Mouse (Mus musculus) right cerebral cortex, postnatal 14 days (tissue): ENCODE data around the gene Zfp866.

Experiments used
- DNase-seq: peaks from one replicate; pipeline ENCODE4 v3.0.0; 2022

The Zfp866 gene

GRCm38 (mm10) chr8:69796721-69797345, 5.9 kb upstream of the Zfp866 start:
- DNase-seq, result no peak

- no peak for DNase-seq
Observed at GRCm38 (mm10) chr8:69794901-69795300, 3.9 kb upstream of the Zfp866 start.

- DNase-seq, result no peak
Observed at GRCm38 (mm10) chr8:69794096-69794495, 3.1 kb upstream of the Zfp866 start.

GRCm38 (mm10) chr8:69793666-69794065, 2.7 kb upstream of the Zfp866 start:
- no peak for DNase-seq

- DNase-seq, result peak; percentile 35
Observed at GRCm38 (mm10) chr8:69791415-69792068, 564 bp upstream of the Zfp866 start.

- no peak for DNase-seq
Observed at GRCm38 (mm10) chr8:69790364-69790763, 614 bp downstream of the Zfp866 start.

GRCm38 (mm10) chr8:69789731-69790130, 1.2 kb downstream of the Zfp866 start:
- DNase-seq, result no peak

- no peak for DNase-seq
Observed at GRCm38 (mm10) chr8:69789105-69789504, 1.9 kb downstream of the Zfp866 start.

- no peak for DNase-seq
Observed at GRCm38 (mm10) chr8:69777111-69777510, 13.9 kb downstream of the Zfp866 start.

- DNase-seq, result no peak
Observed at GRCm38 (mm10) chr8:69775149-69775534, 15.8 kb downstream of the Zfp866 start.

GRCm38 (mm10) chr8:69774503-69775148, 16.4 kb downstream of the Zfp866 start, which contains the start of gene Gm20422:
Gene Gm20422, minus strand, starts transcription at chr8:69774886.
- peak; percentile 82 for DNase-seq

- DNase-seq, result no peak
Observed at GRCm38 (mm10) chr8:69772106-69772505, 18.9 kb downstream of the Zfp866 start.

- DNase-seq, result no peak
Observed at GRCm38 (mm10) chr8:69771221-69771620, 19.8 kb downstream of the Zfp866 start.

- no peak for DNase-seq
Observed at GRCm38 (mm10) chr8:69761814-69762445, 29.0 kb downstream of the Zfp866 start.

GRCm38 (mm10) chr8:69758316-69758715, 32.7 kb downstream of the Zfp866 start:
- no peak for DNase-seq

- no peak for DNase-seq
Observed at GRCm38 (mm10) chr8:69752437-69752836, 38.5 kb downstream of the Zfp866 start.

GRCm38 (mm10) chr8:69749544-69750454, 41.2 kb downstream of the Zfp866 start, which contains the start of gene Zfp963:
Gene Zfp963, minus strand, starts transcription at chr8:69749970.
- peak; percentile 92 for DNase-seq

- no peak for DNase-seq
Observed at GRCm38 (mm10) chr8:69741231-69741630, 49.7 kb downstream of the Zfp866 start.

- no peak for DNase-seq
Observed at GRCm38 (mm10) chr8:69740763-69741162, 50.2 kb downstream of the Zfp866 start.

- no peak for DNase-seq
Observed at GRCm38 (mm10) chr8:69735495-69735894, 55.5 kb downstream of the Zfp866 start.

GRCm38 (mm10) chr8:69717232-69717580, 73.8 kb downstream of the Zfp866 start:
- no peak for DNase-seq

- DNase-seq, result peak; percentile 96
Observed at GRCm38 (mm10) chr8:69716403-69717231, 74.4 kb downstream of the Zfp866 start.
